Mouse (Mus musculus) heart, postnatal 36 days (tissue): ENCODE data around the gene Gla. TPM values are rescaled to one million over a fixed set of nuclear protein-coding genes. Genes with fewer than 3 reads are reported as not detected.

Experiments used
- DNase-seq, 2 experiments: peaks; one replicate each; pipeline ENCODE4 v3.0.0; 2021 to 2022
- intact Hi-C: fragments of 180-260 bp; cut with DNase I; formaldehyde crosslinking; loops from one replicate; pipeline ENCODE4 v1.15.1; 2025
- total RNA-seq, 2 experiments: library from RNA; stranded (reverse); gene quantifications; 2 replicates each; pipeline ENCODE4 v1.2.3; 2021

Gene Gla
- total RNA-seq = 1 to 10 TPM; 1.4 to 1.9 TPM

DNA sequence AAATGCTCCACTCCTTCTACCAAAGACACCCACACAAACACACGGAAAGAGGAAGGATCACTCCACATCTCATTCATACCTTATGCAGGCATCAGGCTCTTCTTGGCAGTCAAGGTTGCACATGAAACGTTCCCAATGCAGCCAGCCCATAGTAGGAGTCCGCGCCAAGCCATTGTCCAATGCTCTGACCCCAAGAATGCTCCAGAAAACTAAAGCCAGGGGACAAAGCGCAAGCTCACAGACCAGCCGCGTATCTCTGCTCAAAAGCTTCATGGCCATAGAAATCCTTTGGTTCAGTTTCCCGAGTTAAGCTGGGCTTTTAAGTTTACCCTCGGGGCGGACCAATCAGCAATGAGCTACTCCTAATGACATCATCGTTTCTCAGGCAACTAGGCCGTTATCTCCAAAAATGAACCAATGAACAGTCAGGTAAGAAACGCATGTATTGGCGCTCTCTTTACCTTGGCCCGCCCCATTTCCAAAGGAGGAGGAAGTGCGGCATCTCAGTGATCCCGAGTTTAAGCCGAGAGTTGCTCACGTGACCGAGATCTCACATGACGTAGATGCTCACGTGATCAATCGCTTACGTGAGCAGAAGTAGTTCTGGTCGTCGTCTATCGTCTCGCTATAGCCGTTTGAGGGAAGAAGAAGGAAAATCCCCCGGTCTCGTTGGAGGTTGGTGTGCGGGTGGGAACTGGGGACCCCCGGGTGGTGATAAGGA, at the start of gene Gla, which contains the start of gene Hnrnph2:
Gene Gla, minus strand, starts transcription at position 467 of the 721 bp plus-strand sequence.
Gene Hnrnph2, plus strand, starts transcription at position 521 of the 721 bp plus-strand sequence.
- DNase-seq = peak; percentile 85 to 87
- intact Hi-C loops = loop anchor here (10.0 kb wide), 1 partner anchor 154 kb away; the partner anchor contains the start of genes Armcx3 and Armcx6

DNA sequence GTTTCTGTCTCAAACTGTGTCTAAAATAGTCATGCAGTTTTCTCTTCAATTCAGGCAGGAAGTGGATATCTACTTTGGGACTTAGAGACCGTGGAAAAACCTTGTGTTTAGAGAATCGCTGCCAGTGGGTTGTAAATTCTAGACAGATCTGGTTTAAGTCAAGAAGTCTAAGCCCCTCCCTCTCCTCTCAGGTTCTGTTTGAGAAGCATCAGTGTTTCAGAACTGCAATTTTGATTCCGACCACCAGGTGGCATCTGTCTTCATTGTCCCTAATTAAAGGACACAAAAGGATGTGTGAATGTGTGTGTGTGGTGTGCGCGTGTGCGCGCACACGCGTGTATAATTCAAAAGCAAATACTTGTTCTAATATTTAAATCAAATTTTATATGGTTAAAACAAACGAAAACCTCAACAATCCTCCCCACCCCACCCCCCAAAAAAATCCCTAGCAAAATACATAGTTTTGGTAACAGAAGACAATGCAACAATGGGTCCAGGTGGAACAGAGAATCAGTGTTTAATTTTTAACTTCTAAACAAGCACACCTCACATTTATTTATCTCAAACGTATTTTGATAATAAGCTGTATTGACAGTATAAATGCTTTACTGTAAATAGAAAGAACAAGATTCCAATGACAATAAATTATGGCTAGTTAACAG, 47.2 kb upstream of the Gla start:
- intact Hi-C loops = loop anchor here (5.0 kb wide), 1 partner anchor 39 kb away; the partner anchor contains the start of gene Armcx4
- peak; percentile 69 to 75 for DNase-seq

GRCm38 (mm10) chrX:134647421-134647820, 46.5 kb upstream of the Gla start:
- DNase-seq = no peak
- intact Hi-C loops = loop anchor here (5.0 kb wide), 1 partner anchor 40 kb away; the partner anchor contains the start of gene Armcx4

DNA sequence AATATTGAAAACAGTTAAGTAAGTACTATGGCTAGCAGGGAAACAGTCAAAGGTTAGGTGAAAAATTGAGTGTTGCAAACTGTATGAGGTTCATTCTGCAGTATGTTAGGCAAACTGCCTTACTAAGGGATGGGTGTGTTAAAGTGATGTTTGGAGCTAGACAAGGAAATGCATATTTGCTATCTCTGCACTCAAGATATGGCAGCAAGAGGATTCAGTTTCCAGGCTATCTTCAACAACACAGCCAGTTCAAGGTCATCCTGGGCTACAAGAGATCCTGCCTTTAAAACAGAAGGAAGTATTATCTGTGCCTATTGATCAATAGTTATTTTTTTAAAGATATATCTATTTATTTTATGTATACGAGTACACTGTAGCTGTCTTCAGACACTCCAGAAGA, 45.4 kb upstream of the Gla start:
- intact Hi-C loops = loop anchor here (5.0 kb wide), 1 partner anchor 41 kb away; the partner anchor contains the start of gene Armcx4
- DNase-seq = no peak

- DNase-seq = no peak
- intact Hi-C loops = no loop called here
Observed at GRCm38 (mm10) chrX:134641000-134641760, 40.3 kb upstream of the Gla start.

DNA sequence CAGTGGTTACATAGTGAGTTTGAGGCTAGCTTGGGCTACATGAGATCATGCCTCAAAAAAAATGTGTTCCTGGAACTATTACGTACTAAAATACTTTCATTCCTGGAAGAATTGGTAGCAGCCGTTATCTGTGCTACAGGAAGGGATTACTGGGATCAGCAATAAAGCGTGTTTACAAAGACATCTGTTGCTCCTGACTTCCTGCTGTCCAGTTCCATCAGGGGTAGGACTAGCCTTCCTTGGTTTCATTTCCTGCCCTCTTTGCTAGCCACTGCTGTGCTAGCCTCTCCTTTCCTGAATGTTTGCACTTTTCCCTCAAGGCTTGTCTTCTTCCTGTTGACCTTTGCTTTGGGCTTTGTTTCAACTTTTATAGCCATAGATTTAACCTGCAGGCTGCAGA, 34.9 kb upstream of the Gla start:
- no peak for DNase-seq
- intact Hi-C loops = no loop called here

- no peak for DNase-seq
- intact Hi-C loops = no loop called here
Observed at GRCm38 (mm10) chrX:134635111-134635510, 34.2 kb upstream of the Gla start.

DNA sequence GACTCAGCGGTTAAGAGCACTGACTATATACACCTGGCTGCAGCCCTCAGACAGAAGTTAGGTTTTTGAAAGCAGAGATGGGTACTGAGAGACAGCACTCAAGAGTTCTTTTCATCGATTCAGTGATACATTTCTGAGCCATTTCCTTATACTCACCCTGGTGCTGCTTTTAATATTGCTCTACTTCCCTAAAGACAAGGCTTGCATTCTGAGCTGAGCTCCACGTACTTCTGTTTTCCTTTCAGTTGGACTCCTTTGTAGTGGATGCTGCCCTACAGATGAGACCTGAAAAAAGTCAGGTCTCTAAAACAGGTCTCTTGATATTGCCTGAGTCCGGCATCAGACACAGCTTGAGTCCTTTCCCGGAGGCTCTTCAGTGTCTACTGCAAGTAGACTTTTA, 31.8 kb upstream of the Gla start:
- intact Hi-C loops = no loop called here
- DNase-seq = no peak

DNA sequence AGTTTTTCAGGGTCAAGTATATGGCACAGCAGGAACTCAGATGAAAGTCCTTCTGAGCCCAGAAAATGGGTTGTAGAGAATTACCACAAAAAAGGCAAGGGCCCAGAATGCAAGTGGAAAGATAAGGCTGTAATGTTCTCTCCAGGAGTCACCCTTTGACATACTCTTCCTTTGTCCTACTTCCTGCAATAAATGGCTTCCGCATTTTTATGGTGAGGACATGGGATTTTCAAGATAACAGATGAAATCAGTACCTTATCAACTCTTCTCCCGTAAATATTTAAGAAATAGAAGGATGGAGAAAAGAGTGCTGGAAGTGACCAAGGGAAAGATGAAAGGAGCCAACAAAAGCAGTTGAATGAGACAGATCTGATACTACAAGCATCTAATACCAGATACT, 27.3 kb upstream of the Gla start:
- DNase-seq = no peak
- intact Hi-C loops = no loop called here

DNA sequence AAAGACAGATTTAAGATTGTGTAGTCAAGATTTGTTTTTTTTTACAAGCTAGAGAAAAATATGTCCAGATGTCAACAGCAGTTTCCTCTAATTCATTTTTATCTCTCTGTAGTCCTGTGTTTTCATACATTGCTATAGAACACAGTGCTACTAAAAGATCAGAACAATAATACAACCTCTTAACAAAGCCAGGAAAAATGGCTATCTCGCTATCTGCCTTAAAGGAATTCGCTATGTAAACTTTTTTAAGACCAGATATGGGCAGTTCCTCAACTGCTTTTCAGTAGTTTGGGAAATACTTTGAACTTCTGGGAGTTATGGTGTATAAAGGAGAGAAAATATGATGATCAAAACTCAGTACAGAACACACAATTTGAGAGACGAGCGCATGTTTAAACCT, 22.4 kb upstream of the Gla start:
- no peak for DNase-seq
- intact Hi-C loops = no loop called here

GRCm38 (mm10) chrX:134621685-134622084, 20.8 kb upstream of the Gla start:
- intact Hi-C loops = no loop called here
- no peak for DNase-seq

GRCm38 (mm10) chrX:134620254-134620865, 19.4 kb upstream of the Gla start:
- intact Hi-C loops = no loop called here
- no peak for DNase-seq

DNA sequence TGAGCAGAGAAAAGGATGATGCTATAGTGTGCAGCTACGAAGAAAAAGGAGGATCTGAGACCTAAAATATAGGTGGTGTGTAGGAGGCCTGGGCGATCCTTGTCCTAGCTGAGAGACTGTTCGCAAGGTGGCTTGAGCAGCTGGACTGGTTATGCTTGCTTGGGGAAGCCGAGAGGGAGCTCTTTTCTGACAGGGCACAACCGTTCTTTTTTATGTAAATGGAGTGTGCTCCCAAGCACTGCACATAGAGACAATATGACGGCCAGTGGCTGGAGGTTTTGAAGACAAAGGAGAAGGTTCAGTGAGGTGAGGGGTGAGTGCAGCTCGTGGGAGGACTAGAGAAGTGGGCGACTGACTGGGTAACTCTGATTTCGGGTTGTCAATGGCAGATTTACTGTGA, 18.8 kb upstream of the Gla start:
- no peak for DNase-seq
- intact Hi-C loops = no loop called here

DNA sequence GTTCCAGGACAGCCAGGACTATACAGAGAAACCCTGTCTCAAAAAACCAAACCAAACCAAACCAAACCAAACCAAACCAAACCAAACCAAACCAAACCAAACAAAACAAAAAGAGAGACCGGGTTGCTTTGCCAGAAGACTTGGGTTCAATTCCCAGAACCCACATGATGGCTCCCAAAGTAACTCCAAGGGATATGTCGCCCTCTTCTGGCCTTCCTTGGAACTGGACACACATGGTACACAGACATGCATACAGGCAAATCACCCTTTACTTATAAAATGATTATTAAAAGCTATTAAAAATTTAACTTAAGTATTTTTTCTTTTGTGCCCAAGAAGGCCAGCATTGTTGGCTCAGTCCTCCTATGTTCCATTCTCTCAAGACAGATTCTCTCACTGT, 13.4 kb upstream of the Gla start:
- intact Hi-C loops = loop anchor here (5.0 kb wide), 1 partner anchor 103 kb away; the partner anchor contains the start of gene Armcx1
- DNase-seq = no peak

- peak; percentile 44 to 45 for DNase-seq
- intact Hi-C loops = loop anchor here (5.0 kb wide), 1 partner anchor 105 kb away; the partner anchor contains the start of gene Armcx1
Observed at GRCm38 (mm10) chrX:134612285-134612959, 11.5 kb upstream of the Gla start.

DNA sequence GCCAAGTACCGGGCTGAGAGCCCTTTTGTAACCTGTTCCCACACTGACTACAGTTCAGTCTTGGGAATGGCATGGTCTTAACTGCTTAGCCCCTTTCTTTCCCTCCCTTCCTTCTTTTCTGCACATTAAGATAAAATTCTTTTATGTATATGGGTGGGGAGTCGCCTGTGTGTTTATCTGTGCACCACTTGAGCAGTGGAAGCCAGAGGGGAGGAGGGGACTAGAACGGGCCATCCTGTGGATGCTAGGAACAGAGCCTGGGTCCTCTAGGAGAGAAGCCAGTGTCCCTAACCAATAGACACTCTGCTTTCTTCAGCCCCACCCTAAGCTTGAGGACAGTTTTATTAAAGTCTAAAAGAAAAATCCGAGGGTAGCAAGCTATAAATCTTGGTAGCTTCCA, 10.1 kb upstream of the Gla start:
- no peak for DNase-seq
- intact Hi-C loops = loop anchor here (5.0 kb wide), 1 partner anchor 106 kb away; the partner anchor contains the start of gene Armcx1

- intact Hi-C loops = loop anchor here (5.0 to 10.0 kb wide), 2 partner anchors 145 to 303 kb away; partner anchors contain the start of genes Armcx3 and Armcx6
- no peak for DNase-seq
Observed at GRCm38 (mm10) chrX:134609472-134609871, 8.5 kb upstream of the Gla start.

- no peak for DNase-seq
- intact Hi-C loops = loop anchor here (10.0 kb wide), 1 partner anchor 153 kb away; the partner anchor contains the start of genes Armcx3 and Armcx6
Observed at GRCm38 (mm10) chrX:134601380-134602120, 625 bp upstream of the Gla start.
